Mouse (Mus musculus) forebrain, postnatal 0 days (tissue): ENCODE measurements around the gene Adgrv1. TPM values are rescaled to one million over a fixed set of nuclear protein-coding genes. Genes with fewer than 3 reads are reported as not detected.
A peak's percentile ranks its signal among the peaks of the same experiment; 100 is the strongest.

ENCODE experiments used
- ATAC-seq: fragments of 200-750 bp; cut with Nextera tagmentation; 2 replicates; pipeline ENCODE4 v1.8.0; 2017; ENCODE audit warnings: mild to moderate bottlenecking, moderate library complexity
- DNase-seq: peaks from one replicate; pipeline ENCODE4 v3.0.0-alpha.2; 2015
- H3K27ac ChIP-seq: fragments of 300-500 bp; sonication (generic); 2 replicates; pipeline ENCODE4 v1.5.1; 2014; ENCODE audit warnings: low read depth, mild to moderate bottlenecking, antibody characterized with exemption, low read length, moderate library complexity, mixed read lengths
- H3K27me3 ChIP-seq: fragments of 300-500 bp; sonication (generic); 2 replicates; pipeline ENCODE4 v1.6.1; 2014; ENCODE audit warnings: mild to moderate bottlenecking, low read length, mixed read lengths; ENCODE audit not compliant: insufficient read depth
- H3K36me3 ChIP-seq: fragments of 300-500 bp; sonication (generic); 2 replicates; pipeline ENCODE4 v1.6.1; 2014; ENCODE audit warnings: mild to moderate bottlenecking, moderate library complexity; ENCODE audit not compliant: insufficient read depth
- H3K4me1 ChIP-seq: fragments of 300-500 bp; sonication (generic); 2 replicates; pipeline ENCODE4 v1.6.1; 2014; ENCODE audit warnings: antibody characterized with exemption; ENCODE audit not compliant: insufficient read depth
- H3K4me2 ChIP-seq: fragments of 300-500 bp; sonication (generic); 2 replicates; pipeline ENCODE4 v1.6.1; 2014; ENCODE audit warnings: low read depth, mild to moderate bottlenecking, moderate library complexity
- H3K4me3 ChIP-seq: fragments of 300-500 bp; sonication (generic); 2 replicates; pipeline ENCODE4 v1.5.1; 2014; ENCODE audit warnings: low read depth, low read length, mixed read lengths
- H3K9ac ChIP-seq: fragments of 300-500 bp; sonication (generic); 2 replicates; pipeline ENCODE4 v1.6.1; 2014; ENCODE audit warnings: mild to moderate bottlenecking
- H3K9me3 ChIP-seq: fragments of 300-500 bp; sonication (generic); 2 replicates; pipeline ENCODE4 v1.6.1; 2016; ENCODE audit warnings: low read length
- CTCF ChIP-seq: sonication (generic); IDR thresholded peaks from 2 replicates; pipeline ENCODE4 v1.5.1; 2016; ENCODE audit warnings: antibody characterized with exemption, control low read depth, low read depth
- WGBS: fragments of 180-500 bp; shearing (Covaris S2); extraction: QIAGEN DNeasy Blood & Tissue Kit; methylation state at CpG from one replicate; pipeline ENCODE4 v1.1.7; 2014; 5-methylcytosine and 5-hydroxymethylcytosine counted together
- polyA plus RNA-seq: library from polyadenylated mRNA; unstranded; fragments of >200 nt; fragmentation: Nextera tagmentation; extraction: Ambion mirVana; gene quantifications from 2 replicates; pipeline ENCODE4 v1.2.1, GENCODE M21; 2015
- total RNA-seq: library from RNA; depleted of rRNA; stranded (reverse); fragments of >200 nt; gene quantifications from 2 replicates; pipeline ENCODE4 v1.2.3, GENCODE M21; 2014

Adgrv1 gene
- total and polyA plus RNA-seq, 2 experiments from 2014 or later = 6.1 to 13.5 TPM

DNA sequence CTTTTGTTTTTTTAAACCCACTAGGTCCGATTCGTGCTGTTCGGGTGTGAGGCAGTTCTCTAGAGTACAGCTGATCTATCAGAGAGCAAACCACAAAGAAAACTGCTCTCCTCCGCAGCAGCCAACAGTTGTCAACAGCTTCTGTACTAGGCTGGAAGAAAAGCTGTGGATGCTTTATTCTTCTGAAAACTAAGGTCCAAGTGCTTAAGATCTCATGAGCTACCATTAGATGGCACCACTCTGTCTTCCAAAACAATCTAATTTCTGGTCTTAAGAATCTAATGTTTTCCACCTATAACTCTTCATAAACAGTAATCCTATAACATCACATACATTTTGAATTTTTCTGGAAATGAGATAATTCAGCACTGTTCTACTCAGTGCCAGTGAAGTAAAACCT lies 22.6 kb downstream of the Adgrv1 start:
- H3K4me2 ChIP-seq = no peak overlapping the region
- no peaks in the 10 kb centered on the region for H3K4me1 ChIP-seq
- DNase-seq (no peak), ATAC-seq (no peak)
- H3K36me3 ChIP-seq = no peaks in the 10 kb centered on the region
- H3K9me3 ChIP-seq = no peaks in the 10 kb centered on the region
- no peak overlapping the region for H3K9ac ChIP-seq
- WGBS = 89% methylated on average over 4 of the region's 4 CpGs
- peak; percentile 33 for TF ChIP-seq CTCF
- H3K4me3 ChIP-seq = no peak overlapping the region
- H3K27me3 ChIP-seq = no peaks in the 10 kb centered on the region
- H3K27ac ChIP-seq = no peak overlapping the region

DNA sequence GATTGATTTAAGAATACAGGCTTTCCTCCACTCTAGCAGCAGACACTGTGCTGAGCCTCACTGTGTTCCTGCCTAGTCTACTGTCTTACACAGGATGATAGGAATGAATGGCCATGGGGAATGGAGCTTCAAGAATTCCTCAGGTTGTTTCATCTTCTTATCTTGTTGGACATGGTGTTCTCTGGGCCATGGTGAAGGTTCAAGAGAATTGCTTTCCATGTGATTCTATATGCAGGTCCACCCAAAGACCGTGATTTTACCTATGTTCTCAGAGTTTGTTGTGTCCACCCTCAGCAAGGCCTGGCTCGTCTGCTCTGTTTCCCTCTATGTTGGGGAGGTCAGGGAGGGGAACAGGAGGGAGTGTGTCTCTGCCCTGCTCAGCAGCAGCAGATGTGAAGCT lies 26.0 kb downstream of the Adgrv1 start:
- Histone ChIP-seq H3K36me3 (no peaks in the 10 kb centered on the region), H3K27me3 (no peaks in the 10 kb centered on the region), H3K27ac (no peak overlapping the region), H3K4me1 (no peaks in the 10 kb centered on the region), H3K4me3 (no peak overlapping the region), H3K9me3 (no peaks in the 10 kb centered on the region), H3K9ac (no peak overlapping the region), H3K4me2 (no peak overlapping the region)
- DNase-seq = no peak
- no peak for TF ChIP-seq CTCF
- 89% methylated on average over 2 of the region's 2 CpGs for WGBS
- ATAC-seq = no peak

DNA sequence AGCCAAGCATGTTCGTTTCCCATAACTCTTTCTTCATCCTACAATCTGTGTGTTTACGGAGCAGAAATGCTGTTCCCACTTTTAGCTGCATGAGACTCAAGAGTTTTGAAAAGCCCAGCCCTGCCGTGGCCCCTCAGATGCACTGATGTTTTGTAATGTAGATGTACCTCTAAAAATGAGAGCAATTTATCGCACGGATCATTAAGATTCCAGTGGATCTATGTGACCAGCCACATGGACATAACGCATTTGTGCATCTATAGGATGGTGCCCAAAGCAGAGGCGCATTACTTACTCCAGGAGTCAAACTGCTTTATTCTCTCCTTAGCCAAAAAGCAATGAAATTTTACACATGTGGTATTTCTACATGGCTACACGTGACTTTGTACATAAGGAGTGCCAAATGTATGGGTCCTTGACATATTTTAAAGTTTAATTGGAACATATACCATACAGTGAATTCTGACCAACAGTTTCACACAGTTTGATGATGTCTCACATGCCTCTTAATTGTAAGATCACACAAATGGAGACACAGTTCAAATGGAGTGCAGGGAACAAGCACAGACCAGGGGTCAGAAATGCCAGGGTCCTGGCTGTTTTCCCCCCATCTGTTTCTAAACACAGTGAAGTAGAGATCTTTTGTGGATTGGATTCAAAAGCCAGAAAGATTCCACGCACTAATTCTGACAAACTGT lies 35.9 kb downstream of the Adgrv1 start:
- no peak overlapping the region for H3K4me2 ChIP-seq
- H3K9ac ChIP-seq = no peak overlapping the region
- H3K27me3 ChIP-seq = no peaks in the 10 kb centered on the region
- TF ChIP-seq CTCF = no peak
- H3K27ac ChIP-seq = no peak overlapping the region
- no peak for ATAC-seq
- no peaks in the 10 kb centered on the region for H3K9me3 ChIP-seq
- DNase-seq = no peak
- whole genome bisulfite sequencing = 15% methylated on average over 9 of the region's 9 CpGs
- no peak overlapping the region for H3K4me3 ChIP-seq
- no peaks in the 10 kb centered on the region for H3K4me1 ChIP-seq
- no peaks in the 10 kb centered on the region for H3K36me3 ChIP-seq

DNA sequence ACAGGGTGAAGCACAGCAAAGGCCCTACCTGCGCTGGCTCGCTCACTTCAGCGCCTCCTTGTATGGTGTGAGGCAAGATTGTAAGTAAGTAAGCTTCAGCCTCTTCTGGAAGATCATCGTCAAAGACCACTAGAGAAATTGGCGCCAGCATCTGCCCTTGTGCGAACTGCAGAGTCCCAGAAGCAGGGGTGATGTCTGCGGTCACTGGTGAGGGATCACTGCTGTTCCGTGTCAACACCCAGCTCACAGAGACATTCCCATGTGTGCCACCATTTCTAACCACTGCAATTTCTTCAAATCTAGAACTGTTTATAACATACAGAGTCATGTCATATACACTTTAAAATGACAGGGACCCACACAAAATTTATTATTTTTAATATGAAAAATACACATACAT lies 54.3 kb downstream of the Adgrv1 start:
- WGBS = 96% methylated on average over 8 of the region's 8 CpGs
- Histone ChIP-seq H3K4me2 (no peak overlapping the region), H3K9me3 (no peaks in the 10 kb centered on the region), H3K36me3 (no peaks in the 10 kb centered on the region), H3K27me3 (no peaks in the 10 kb centered on the region), H3K27ac (no peak overlapping the region), H3K4me3 (no peak overlapping the region), H3K9ac (no peak overlapping the region), H3K4me1 (no peaks in the 10 kb centered on the region)
- TF ChIP-seq CTCF = no peak
- ATAC-seq (no peak), DNase-seq (no peak)

DNA sequence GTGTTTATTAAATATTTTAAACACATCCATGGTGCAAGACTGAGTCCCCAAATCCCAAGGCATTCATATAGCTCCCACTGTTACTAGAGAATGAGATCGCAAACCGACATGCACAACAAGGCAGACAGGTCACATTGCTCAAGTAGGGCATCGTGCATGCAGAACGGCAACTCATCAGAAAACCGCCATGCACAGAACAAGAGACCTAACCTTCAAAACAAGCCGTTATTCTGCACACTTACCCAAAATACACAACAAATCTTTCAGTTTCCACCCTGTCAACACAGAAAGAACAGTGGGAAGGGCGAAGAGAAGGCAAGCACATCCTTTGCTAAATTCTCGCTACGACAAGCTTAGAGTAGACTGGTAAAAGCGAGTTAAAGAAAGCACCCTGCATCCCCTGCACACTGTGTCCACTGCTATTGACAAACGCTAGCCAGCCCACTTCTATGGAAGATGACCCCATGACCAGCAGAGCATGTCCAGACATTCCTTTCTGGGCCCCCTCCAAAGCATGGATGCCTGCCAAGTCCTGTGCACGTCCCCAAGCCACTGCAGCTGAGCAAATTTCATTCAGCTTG lies 62.6 kb downstream of the Adgrv1 start:
- H3K4me1 ChIP-seq = no peaks in the 10 kb centered on the region; the same call in 1 of the 2 replicates
- DNase-seq (peak; percentile 40), ATAC-seq (peak; percentile 70)
- WGBS = 11% methylated on average over 12 of the region's 12 CpGs
- no peak overlapping the region for H3K27ac ChIP-seq
- no peak for TF ChIP-seq CTCF
- H3K9me3 ChIP-seq = no peaks in the 10 kb centered on the region
- no peaks in the 10 kb centered on the region for H3K36me3 ChIP-seq
- H3K9ac ChIP-seq = peak overlapping the region; percentile 37
- H3K27me3 ChIP-seq = no peaks in the 10 kb centered on the region
- H3K4me2 ChIP-seq = peak overlapping the region; percentile 54
- H3K4me3 ChIP-seq = peak overlapping the region; percentile 29

DNA sequence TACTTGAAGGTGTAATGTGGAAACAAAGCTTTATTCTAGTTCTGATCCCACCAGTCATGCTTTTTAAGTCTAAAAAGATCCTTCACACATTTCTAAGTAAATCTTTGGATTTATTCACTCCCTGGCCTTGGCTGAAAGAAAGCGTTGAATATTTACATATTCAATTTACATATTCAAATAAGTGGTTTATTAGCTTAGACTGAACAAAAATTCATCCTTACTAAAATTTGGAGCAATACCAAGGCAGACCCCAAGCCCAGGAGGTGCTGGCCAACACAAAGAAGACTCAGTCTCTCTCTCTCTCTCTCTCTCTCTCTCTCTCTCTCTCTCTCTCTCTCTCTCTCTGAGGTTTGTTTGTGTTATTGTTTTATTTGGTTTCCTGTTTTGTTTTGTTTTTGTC lies 82.9 kb downstream of the Adgrv1 start:
- DNase-seq (no peak), ATAC-seq (no peak)
- Histone ChIP-seq H3K9me3 (no peaks in the 10 kb centered on the region), H3K36me3 (no peaks in the 10 kb centered on the region), H3K4me2 (no peak overlapping the region), H3K27ac (no peak overlapping the region), H3K4me3 (no peak overlapping the region), H3K4me1 (no peaks in the 10 kb centered on the region), H3K27me3 (no peaks in the 10 kb centered on the region), H3K9ac (no peak overlapping the region)
- TF ChIP-seq CTCF = no peak
- 33% methylated on average over 1 of the region's 1 CpGs for WGBS

DNA sequence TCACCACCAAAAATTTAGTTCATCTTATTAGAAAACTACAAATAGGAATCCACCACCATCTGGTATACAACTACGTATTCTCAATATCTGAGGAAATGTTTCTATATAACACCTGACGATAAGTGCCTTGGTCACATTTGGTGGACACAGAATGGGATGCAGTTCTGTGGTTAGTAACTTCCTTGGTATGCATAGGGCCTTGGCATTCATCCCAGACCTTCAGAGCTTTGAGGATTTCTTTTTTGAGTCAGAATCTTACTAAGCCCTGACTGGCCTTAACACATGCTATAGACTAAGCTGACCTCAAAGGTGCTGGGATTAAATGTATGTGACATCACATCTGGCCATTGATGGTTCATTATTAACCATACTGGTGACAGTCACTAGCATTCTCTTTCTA lies 98.0 kb downstream of the Adgrv1 start:
- H3K4me2 ChIP-seq = no peak overlapping the region
- no peaks in the 10 kb centered on the region for H3K27me3 ChIP-seq
- no peak overlapping the region for H3K9ac ChIP-seq
- no peaks in the 10 kb centered on the region for H3K4me1 ChIP-seq
- no peak for DNase-seq
- no peak overlapping the region for H3K4me3 ChIP-seq
- no peak for TF ChIP-seq CTCF
- H3K27ac ChIP-seq = no peak overlapping the region
- WGBS = 90% methylated on average over 2 of the region's 2 CpGs
- no peaks in the 10 kb centered on the region for H3K9me3 ChIP-seq
- no peak for ATAC-seq
- H3K36me3 ChIP-seq = no peaks in the 10 kb centered on the region
